Mouse (Mus musculus) stomach, postnatal 0 days (tissue): ENCODE results near the gene Icam5. TPM values are rescaled to one million over a fixed set of nuclear protein-coding genes. Genes with fewer than 3 reads are reported as not detected.

Source experiments
- ATAC-seq: fragments of 200-750 bp; cut with Nextera tagmentation; 2 replicates; pipeline ENCODE4 v1.8.0; 2017; ENCODE audit not compliant: low FRiP score, low TSS enrichment
- DNase-seq: peaks from one replicate; pipeline ENCODE4 v3.0.0-alpha.2; 2016; ENCODE audit warnings: low spot score
- H3K27ac ChIP-seq: fragments of 300-500 bp; sonication (generic); replicated peaks from 2 replicates; pipeline ENCODE4 v1.5.1; 2014; ENCODE audit warnings: mild to moderate bottlenecking, control low read depth
- H3K27me3 ChIP-seq: fragments of 300-500 bp; sonication (generic); 2 replicates; pipeline ENCODE4 v1.6.1; 2014; ENCODE audit warnings: low read length; ENCODE audit not compliant: control insufficient read depth, insufficient read depth
- H3K36me3 ChIP-seq: fragments of 300-500 bp; sonication (generic); 2 replicates; pipeline ENCODE4 v1.6.1; 2014; ENCODE audit warnings: low read length, mixed read lengths; ENCODE audit not compliant: control insufficient read depth, insufficient read depth
- H3K4me1 ChIP-seq: fragments of 300-500 bp; sonication (generic); replicated peaks from 2 replicates; pipeline ENCODE4 v1.6.1; 2014; ENCODE audit warnings: antibody characterized with exemption; ENCODE audit not compliant: control insufficient read depth, insufficient read depth
- H3K4me2 ChIP-seq: fragments of 300-500 bp; sonication (generic); replicated peaks from 2 replicates; pipeline ENCODE4 v1.6.1; 2014; ENCODE audit warnings: low read depth, mild to moderate bottlenecking, control low read depth, moderate library complexity
- H3K4me3 ChIP-seq: fragments of 300-500 bp; sonication (generic); 2 replicates; pipeline ENCODE4 v1.5.1; 2014; ENCODE audit warnings: low read depth, low read length, control low read depth
- H3K9ac ChIP-seq: fragments of 300-500 bp; sonication (generic); 2 replicates; pipeline ENCODE4 v1.6.1; 2014; ENCODE audit warnings: mild to moderate bottlenecking, low read length, control low read depth, mixed read lengths
- H3K9me3 ChIP-seq: fragments of 300-500 bp; sonication (generic); 2 replicates; pipeline ENCODE4 v1.6.1; 2016; ENCODE audit warnings: low read length; ENCODE audit not compliant: control insufficient read depth
- CTCF ChIP-seq: IDR thresholded peaks from 2 replicates; pipeline ENCODE4 v1.5.1; 2016; ENCODE audit warnings: antibody characterized with exemption, low read depth, mild to moderate bottlenecking, moderate library complexity
- EP300 ChIP-seq: optimal IDR thresholded peaks from 2 replicates; pipeline ENCODE3; 2016; ENCODE audit warnings: antibody characterized with exemption
- WGBS: fragments of 180-500 bp; shearing (Covaris S2); extraction: QIAGEN DNeasy Blood & Tissue Kit; methylation state at CpG from one replicate; pipeline ENCODE4 v1.1.7; 2014; 5-methylcytosine and 5-hydroxymethylcytosine counted together
- polyA plus RNA-seq: library from polyadenylated mRNA; unstranded; fragments of >200 nt; fragmentation: Nextera tagmentation; extraction: Ambion mirVana; gene quantifications from 2 replicates; pipeline ENCODE4 v1.2.1, GENCODE M21; 2015

Icam5 gene
- polyA plus RNA-seq, 1 experiment from 2014 or later = 0.27 TPM

DNA sequence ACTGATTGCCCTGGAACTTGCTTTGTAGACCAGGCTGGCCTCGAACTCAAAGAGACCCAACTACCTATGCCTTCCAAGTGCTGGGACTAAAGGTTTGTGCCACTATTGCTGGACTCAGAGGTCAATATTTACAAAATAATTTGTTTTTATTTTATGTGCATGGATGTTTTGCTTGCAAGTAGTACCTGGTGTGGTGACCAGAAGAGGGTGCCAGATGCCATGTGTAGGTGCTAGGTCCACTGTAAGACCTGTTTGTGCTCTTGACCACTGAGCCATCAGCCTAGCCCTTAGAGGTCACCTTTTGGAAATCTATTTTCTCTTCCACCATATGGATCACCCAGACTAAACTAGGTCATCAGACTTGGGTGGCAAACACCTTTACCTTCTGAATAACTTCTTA is 9.1 kb upstream of the Icam5 start:
- Histone ChIP-seq H3K36me3 (no peaks in the 10 kb centered on the region), H3K27ac (no peak overlapping the region), H3K4me3 (no peak overlapping the region), H3K27me3 (no peaks in the 10 kb centered on the region), H3K4me1 (no peaks in the 10 kb centered on the region), H3K9me3 (no peaks in the 10 kb centered on the region), H3K9ac (no peak overlapping the region), H3K4me2 (no peak overlapping the region)
- ATAC-seq (no peak), DNase-seq (no peak)
- peak; percentile 51 for TF ChIP-seq CTCF
- no peak for TF ChIP-seq EP300
- WGBS = 83% methylated on average over 1 of the region's 1 CpGs

DNA sequence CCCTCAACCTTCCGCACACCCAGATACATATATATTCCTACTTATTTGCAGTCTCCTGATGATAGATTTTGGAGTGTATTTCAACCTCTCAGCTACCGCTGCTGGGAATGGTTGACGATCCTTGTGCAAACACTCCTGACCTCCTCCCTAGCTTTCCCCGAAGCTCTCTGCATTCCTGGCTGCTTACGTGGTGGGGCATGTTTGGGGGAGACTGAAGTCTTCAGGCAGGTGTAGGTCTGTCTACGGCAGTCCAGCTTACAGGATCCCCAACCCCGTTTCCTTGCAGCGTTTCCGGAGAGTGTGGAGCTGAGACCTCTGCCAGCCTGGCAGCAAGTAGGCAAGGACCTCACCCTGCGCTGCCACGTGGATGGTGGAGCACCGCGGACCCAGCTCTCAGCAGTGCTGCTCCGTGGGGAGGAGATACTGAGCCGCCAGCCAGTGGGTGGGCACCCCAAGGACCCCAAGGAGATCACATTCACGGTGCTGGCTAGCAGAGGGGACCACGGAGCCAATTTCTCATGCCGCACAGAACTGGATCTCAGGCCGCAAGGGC is 6.5 kb upstream of the Icam5 start:
- DNase-seq (peak; percentile 64), ATAC-seq (peak; percentile 71)
- Histone ChIP-seq H3K27me3 (no peaks in the 10 kb centered on the region), H3K4me2 (0 out of 2 replicates have a peak overlapping the region, but pooled peaks have one; percentile 11), H3K27ac (peak overlapping the region; percentile 78), H3K9me3 (no peaks in the 10 kb centered on the region), H3K4me1 (0 out of 2 replicates have a peak, but pooled peaks cover 3% of the 10 kb centered on the region), H3K9ac (0 out of 2 replicates have a peak overlapping the region, but pooled peaks have one; percentile 8), H3K4me3 (no peak overlapping the region), H3K36me3 (no peaks in the 10 kb centered on the region)
- 43% methylated on average over 19 of the region's 19 CpGs for WGBS
- TF ChIP-seq EP300 = no peak

DNA sequence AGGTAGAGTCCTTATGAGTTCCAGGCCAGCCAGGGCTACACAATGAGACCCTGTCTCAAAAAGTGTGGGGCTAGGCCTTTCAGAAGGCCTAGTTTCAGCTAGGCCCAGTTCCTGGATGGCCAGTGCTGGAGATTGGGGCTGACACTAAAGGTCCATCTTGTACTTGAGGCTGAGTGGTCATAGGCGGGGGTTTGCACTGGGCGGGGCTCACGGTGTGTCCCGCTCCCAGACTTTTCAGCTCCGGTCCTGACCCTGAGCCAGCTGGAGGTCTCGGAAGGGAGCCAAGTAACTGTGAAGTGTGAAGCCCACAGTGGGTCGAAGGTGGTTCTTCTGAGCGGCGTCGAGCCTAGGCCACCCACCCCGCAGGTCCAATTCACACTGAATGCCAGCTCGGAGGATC is 5.0 kb upstream of the Icam5 start:
- DNase-seq = no peak
- H3K4me1 ChIP-seq = 0 out of 2 replicates have a peak, but pooled peaks cover 3% of the 10 kb centered on the region
- H3K9me3 ChIP-seq = no peaks in the 10 kb centered on the region
- TF ChIP-seq EP300 = no peak
- no peak overlapping the region for H3K9ac ChIP-seq
- WGBS = 62% methylated on average over 12 of the region's 12 CpGs
- H3K27me3 ChIP-seq = no peaks in the 10 kb centered on the region
- H3K27ac ChIP-seq = no peak overlapping the region
- no peak overlapping the region for H3K4me2 ChIP-seq
- ATAC-seq = no peak
- H3K36me3 ChIP-seq = no peaks in the 10 kb centered on the region
- no peak overlapping the region for H3K4me3 ChIP-seq

DNA sequence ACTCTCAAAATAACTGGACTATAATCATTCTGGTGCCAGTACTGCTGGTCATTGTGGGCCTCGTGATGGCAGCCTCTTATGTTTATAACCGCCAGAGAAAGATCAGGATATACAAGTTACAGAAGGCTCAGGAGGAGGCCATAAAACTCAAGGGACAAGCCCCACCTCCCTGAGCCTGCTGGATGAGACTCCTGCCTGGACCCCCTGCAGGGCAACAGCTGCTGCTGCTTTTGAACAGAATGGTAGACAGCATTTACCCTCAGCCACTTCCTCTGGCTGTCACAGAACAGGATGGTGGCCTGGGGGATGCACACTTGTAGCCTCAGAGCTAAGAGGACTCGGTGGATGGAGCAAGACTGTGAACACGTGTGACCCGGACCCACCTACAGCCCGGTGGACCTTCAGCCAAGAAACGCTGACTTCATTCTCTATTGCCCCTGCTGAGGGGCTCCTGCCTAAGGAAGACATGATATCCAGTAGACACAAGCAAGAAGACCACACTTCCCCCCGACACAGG is 4.0 kb upstream of the Icam5 start:
- no peaks in the 10 kb centered on the region for H3K9me3 ChIP-seq
- H3K27me3 ChIP-seq = peaks cover 5% of the 10 kb centered on the region; the same call in 1 of the 2 replicates
- H3K4me3 ChIP-seq = no peak overlapping the region
- 71% methylated on average over 8 of the region's 8 CpGs for WGBS
- ATAC-seq (no peak), DNase-seq (no peak)
- H3K4me1 ChIP-seq = 0 out of 2 replicates have a peak, but pooled peaks cover 3% of the 10 kb centered on the region
- no peaks in the 10 kb centered on the region for H3K36me3 ChIP-seq
- no peak for TF ChIP-seq EP300
- TF ChIP-seq CTCF = no peak
- no peak overlapping the region for H3K9ac ChIP-seq
- no peak overlapping the region for H3K4me2 ChIP-seq
- no peak overlapping the region for H3K27ac ChIP-seq

DNA sequence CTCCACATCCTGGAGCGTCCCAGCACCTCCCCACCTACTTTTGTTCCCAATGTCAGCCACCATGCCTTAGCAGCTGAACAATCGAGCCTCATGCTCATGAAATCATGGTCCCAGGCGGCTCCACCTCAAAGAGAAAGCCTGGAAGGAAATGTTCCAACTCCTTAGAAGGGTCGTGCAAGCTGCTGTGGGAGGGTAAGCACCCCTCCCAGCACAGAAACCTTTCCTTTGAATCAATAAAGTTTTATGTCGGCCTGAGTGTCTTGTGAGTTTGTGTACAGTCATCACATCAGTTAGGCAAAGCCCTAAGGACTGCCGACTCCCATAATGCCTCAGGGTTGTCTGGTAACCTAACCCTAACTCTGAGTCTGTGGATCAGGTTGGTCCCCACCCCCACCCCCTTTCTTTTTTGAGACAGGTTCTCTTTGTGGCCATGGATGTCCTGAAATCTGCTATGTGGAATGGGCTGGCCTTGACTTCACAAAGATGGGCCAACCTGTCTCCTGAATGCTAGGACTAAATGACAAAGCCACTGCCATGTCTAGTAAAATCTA is 3.2 kb upstream of the Icam5 start:
- no peak for TF ChIP-seq EP300
- TF ChIP-seq CTCF = no peak
- Histone ChIP-seq H3K27me3 (peaks cover 5% of the 10 kb centered on the region; the same call in 1 of the 2 replicates), H3K4me1 (0 out of 2 replicates have a peak, but pooled peaks cover 3% of the 10 kb centered on the region), H3K9me3 (no peaks in the 10 kb centered on the region), H3K4me2 (no peak overlapping the region), H3K36me3 (no peaks in the 10 kb centered on the region), H3K27ac (no peak overlapping the region), H3K4me3 (no peak overlapping the region), H3K9ac (no peak overlapping the region)
- DNase-seq = no peak
- WGBS = 68% methylated on average over 6 of the region's 6 CpGs
- no peak for ATAC-seq
